Mouse (Mus musculus) layer of hippocampus, adult 18-20 months (tissue): ENCODE measurements around the gene Slc25a53. TPM values are rescaled to one million over a fixed set of nuclear protein-coding genes. Genes with fewer than 3 reads are reported as not detected.
"Not testable (repeated sequence)": the region's sequence is repeated elsewhere in the genome, so short reads cannot be mapped to it uniquely, and the experiment has no call there.

Source experiments
- DNase-seq, 2 experiments: peaks; one replicate each; pipeline ENCODE4 v3.0.0; 2022; ENCODE audit warnings: low spot score in 2 of 2
- total RNA-seq, 2 experiments: library from RNA; stranded (reverse); gene quantifications; 2 replicates each; pipeline ENCODE4 v1.2.3; 2021

The Slc25a53 gene
- total RNA-seq, 2 experiments from 2014 or later = 20.3 to 35.5 TPM

GRCm38 (mm10) chrX:136975397-136975796, 62.7 kb downstream of the Slc25a53 start, which contains the start of gene Tmsb15b2:
TSS of gene Tmsb15b2 (minus strand) at chrX:136975497.
- not testable (repeated sequence) for DNase-seq

GRCm38 (mm10) chrX:136959688-136960087, 78.4 kb downstream of the Slc25a53 start:
- DNase-seq = peak in 1 of 2 experiments; percentile 14

DNA sequence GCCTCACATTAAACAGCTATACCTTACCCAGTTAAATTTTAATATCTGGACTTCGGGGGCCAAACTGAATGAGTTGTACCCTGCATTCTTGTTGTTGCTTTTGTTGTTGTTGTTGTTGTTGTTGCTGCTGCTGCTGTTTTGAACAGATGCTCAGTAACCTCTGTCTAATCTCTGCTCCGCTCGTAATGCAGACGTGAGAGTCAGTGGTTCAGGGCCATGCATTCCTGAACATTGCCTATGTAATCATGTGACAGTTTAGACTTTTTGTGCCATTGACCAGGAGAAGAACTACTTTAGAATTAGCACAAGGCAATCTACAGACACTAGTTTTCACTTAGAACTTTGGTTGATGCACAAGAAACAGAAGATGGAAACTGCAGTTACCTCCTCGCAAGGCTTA, 79.8 kb downstream of the Slc25a53 start:
- not testable (repeated sequence) for DNase-seq

DNA sequence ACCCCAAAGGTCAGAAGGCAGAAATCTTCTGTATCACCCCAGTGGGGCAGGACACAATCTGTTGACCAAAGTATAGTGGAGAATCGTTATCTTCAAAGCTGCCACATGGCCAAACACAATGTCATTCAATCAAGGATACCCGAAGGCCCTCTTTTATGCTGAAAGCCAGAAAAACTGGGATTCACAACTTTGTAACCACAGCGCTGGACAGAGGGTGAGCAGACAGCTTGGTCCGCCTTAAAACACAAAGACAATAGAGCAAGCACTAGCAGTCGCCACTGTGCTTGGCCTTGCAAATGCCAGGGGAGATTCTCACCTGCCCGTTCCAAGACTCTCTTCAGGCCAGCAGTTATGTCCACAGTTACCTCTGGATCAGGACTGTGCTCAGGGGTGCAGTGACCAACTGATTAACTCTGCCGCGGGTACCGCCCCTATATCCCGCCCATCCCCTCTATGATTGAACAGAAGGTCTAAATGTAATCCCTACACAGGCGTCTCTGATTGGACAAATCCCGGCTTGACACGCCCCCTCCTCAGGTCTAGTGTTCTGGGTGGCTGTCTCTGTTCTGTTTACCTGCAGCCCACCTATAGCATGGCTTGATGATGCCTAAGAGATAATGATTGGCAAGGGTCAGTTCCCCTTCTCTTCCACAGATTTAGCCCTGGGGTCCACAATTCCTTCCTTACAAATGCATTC, 80.4 kb downstream of the Slc25a53 start:
- DNase-seq = peak; percentile 73 to 83

DNA sequence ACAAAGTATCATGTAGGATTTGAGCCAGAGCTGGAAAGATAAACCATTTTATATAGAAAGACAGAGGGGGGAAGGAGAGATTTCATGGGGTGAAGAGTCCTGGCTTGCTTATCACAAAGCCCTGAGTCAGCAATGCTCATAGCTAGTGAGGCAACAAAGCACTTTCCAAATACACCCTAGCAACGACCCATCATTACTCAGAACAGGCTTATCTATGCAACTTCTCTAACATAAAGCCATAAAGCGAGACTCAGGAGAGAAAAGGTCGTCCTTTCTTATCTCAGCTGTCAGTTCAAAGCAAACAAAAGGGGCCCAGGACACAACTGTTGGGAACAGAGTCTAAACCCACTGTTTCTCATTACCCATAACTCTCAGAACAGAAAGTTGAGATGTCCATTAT, 100.1 kb downstream of the Slc25a53 start:
- no peak for DNase-seq

Other genes with a start within 250 kb of the Slc25a53 start
- 100 to 1,000 TPM; 682 to 762 TPM for gene Plp1, start 215.6 kb downstream of the Slc25a53 start, total RNA-seq
- gene Rab9b, start 169.5 kb downstream of the Slc25a53 start, total RNA-seq = 10 to 100 TPM; 16.9 to 30.6 TPM
- gene H2bfm, start 111.0 kb downstream of the Slc25a53 start, total RNA-seq = not detected
- 10 to 100 TPM; 10.5 to 23.9 TPM for gene Tmsb15b2, start 62.8 kb downstream of the Slc25a53 start, total RNA-seq
- gene Tmsb15l, start 61.4 kb downstream of the Slc25a53 start, total RNA-seq = 1 to 10 TPM; 4.2 to 4.4 TPM
- 1 to 10 TPM; 1.1 to 9.9 TPM for gene Tmsb15b1, start 61.4 kb downstream of the Slc25a53 start, total RNA-seq
- 100 to 1,000 TPM; 267 to 271 TPM for gene Zcchc18, start 45.1 kb downstream of the Slc25a53 start, total RNA-seq
- 1 to 10 TPM; 8.4 to 8.5 TPM for gene Fam199x, start 11.3 kb upstream of the Slc25a53 start, total RNA-seq
- gene Esx1, start 83.8 kb upstream of the Slc25a53 start, total RNA-seq = not detected